Mouse (Mus musculus) layer of hippocampus, adult 8-10 months (tissue): ENCODE data around the gene Krt24. TPM values are rescaled to one million over a fixed set of nuclear protein-coding genes. Genes with fewer than 3 reads are reported as not detected.

Experiments used
- DNase-seq, 2 experiments: peaks; one replicate each; pipeline ENCODE4 v3.0.0; 2022; ENCODE audit warnings: low spot score in 2 of 2
- total RNA-seq, 4 experiments: library from RNA; stranded (reverse); gene quantifications; 2 replicates each; pipeline ENCODE4 v1.2.4; 2022

Gene Krt24
- total RNA-seq: not detected

- no peak for DNase-seq
These were observed at the start of gene Krt24 for GRCm38 (mm10) chr11:99284833-99285312. Krt24 (minus strand) TSS chr11:99285262.

DNA sequence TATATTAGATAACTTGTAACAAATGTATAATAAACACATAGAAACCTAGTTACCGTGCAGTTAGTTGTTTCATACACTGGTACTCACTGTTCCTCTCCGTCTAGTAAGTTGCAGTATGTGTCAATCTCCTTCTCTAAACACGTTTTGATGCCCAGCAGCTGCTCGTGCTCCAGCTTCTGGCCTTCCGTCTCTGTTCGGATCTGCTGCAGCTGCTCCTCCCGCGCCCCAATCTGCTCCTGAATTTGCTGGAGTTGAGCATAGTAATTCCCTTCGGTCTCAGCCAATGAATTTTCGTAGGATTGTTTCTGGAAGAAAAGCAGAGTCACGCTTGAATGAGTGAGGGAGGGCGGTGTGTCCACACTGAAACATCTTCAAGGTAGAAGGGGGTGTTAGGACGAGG is 48.4 kb upstream of the Krt24 start:
- peak; percentile 77 to 78 for DNase-seq

GRCm38 (mm10) chr11:99329655-99330054 is 44.6 kb upstream of the Krt24 start:
- DNase-seq: no peak

DNA sequence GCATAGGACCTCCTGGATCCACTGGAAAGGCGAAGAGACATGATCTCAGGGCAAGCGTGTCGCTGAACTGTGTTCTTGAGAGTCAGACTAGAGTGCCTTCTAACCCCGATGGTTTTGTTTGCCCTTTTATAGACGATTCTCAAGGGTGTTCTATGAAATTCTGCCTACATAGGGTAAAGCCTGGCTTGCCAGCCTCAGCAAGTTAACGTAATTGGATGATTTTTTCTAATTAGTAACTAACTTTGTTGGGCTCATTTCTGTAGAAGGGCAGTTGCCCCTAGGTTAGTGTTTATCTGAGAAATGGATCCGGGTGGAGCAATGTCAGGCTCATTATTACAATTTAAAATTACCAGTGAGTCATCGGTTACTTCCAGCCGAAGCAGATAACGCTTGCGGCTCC is 37.8 kb upstream of the Krt24 start, which contains the start of gene Krt25:
TSS of gene Krt25 (minus strand) at position 101 of the 400 bp plus-strand sequence.
- no peak for DNase-seq

DNA sequence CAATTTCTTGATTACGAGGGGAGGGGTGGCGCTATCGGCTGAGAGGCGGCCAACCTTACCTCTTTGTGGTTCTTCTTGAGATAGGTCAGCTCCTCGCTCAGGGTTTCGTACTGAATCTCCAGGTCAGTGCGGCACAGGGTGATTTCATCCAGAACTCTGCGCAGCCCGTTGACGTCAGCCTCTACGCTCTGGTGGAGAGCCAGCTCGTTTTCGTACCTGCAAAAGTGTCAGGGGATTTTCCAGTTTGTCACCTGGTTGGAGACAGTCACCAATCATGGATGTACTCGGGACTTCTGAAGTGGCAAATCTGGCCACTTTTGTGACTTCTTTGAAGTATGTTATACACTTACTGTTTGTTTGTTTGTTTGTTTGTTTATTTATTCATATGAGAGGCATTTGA is 36.0 kb upstream of the Krt24 start:
- DNase-seq: no peak

GRCm38 (mm10) chr11:99319127-99319526 is 34.1 kb upstream of the Krt24 start:
- DNase-seq: no peak

- DNase-seq: no peak
These were observed 31.5 kb upstream of the Krt24 start for GRCm38 (mm10) chr11:99316543-99316942.

GRCm38 (mm10) chr11:99314594-99314993 is 29.5 kb upstream of the Krt24 start:
- DNase-seq: no peak

DNA sequence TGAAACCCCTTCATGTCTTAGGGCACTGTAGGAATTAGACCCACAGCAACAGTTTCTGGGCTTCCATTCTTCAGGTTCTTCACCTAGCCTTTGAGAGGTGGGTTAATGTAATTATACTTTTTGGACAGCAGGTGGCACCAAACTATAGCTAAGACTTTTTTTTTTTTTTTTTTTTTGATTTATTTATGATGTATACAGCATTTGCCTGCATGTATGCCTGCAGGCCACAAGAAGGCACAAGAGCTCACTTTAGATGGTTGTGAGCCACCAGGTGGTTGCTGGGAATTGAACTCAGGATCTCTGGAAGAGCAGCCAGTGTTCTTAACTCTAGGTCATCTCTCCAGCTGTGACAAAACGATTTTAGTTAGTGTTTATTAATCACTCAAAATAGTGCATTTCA is 25.8 kb upstream of the Krt24 start:
- DNase-seq: no peak

DNA sequence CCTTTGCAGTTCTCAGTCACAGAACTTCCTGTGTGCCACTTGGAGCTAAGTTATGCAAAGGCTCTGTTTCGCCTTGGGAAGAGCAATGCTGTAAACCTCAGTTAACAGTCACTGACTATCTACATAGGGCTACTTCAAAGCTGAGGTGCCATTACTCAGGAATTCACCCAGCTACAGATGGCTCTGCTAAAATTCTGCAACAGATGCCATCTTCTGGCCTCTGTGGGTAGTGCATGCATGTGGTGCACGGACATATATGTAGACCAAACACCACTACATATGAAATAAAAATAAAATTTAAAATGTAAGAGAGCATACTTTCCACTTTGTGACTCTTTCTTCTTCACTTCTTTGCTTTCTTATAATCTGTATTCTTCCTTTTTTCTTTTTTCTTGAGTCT is 22.5 kb upstream of the Krt24 start:
- DNase-seq: peak; percentile 26 to 72

DNA sequence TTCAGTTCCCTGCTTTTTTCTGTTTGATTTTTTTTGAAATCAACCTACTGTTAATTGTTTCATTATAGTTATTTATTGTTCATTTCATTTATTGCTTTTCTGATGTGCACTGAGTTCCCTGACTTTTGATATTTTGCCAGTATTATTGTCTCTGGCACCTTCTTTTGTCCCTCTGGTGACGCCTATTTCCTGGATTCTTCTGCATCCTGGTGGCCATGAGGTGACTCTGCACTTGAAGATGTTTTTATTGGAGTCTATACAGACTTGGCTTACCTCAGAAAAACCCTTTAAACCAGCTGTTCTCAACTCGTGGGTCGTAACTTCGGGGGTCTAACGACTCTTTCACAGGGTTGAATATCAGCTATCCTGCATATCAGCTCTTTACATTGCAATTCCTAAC is 10.0 kb upstream of the Krt24 start:
- no peak for DNase-seq

DNA sequence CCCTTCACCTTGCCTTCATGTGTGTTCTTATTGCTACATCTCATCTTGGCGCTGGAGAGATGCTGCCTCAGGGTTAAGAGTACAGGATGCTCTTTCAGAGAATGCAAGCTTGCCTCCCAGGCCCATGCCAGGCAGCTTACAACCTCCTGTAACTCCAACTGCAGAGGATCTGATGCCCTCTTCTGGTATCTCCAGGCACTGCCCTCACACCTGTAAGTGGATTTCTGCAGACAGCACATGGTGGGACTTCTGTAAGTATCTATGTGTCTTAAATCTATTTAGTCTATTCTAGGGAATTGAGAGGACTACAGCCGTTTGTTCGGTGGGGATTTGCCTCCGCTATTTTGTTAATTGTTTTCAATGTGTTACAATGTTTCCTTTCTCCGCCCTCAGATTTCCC is 7.8 kb upstream of the Krt24 start:
- DNase-seq: peak in 1 of 2 experiments; percentile 10

DNA sequence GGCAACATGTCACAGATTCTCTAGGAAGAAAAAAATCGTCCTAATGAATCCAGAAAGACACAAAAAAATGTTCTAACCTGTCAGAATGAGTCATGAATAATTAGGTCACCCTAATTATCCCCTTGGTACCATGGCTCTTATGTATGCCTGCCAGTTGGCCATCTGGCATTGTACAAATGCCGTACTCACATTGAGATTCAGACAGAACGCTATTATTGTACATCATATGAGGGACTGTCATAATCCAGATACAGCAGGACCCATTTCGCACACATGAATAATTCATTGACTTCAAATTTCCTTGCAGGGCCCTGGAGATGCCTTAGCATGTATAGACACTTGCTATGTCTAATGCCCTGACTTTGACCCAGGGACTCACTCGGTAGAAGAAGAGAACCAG is 1.1 kb downstream of the Krt24 start:
- peak; percentile 8 to 22 for DNase-seq

- no peak for DNase-seq
These were observed 1.7 kb downstream of the Krt24 start for GRCm38 (mm10) chr11:99283334-99283733.

DNA sequence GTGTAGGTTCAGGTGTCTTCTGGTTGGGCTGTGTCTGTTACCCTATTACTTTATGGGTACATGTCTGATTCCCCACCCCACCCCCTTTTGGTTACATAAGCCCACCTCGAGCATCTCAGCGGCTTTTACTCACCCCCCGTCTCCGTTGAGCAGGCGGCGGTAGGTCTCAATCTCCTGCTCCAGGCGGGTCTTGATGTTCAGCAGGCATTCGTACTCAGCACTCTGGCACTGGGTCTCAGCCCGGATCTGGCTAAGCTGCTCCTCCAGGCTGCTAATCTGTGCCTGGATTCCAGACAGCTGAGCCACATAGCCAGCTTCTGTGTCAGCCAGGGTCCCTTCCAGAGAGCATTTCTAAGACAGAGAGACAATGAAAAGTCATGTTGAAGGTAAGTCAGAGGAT is 3.9 kb downstream of the Krt24 start:
- DNase-seq: no peak

- no peak for DNase-seq
These were observed 5.1 kb downstream of the Krt24 start for GRCm38 (mm10) chr11:99279986-99280385.

DNA sequence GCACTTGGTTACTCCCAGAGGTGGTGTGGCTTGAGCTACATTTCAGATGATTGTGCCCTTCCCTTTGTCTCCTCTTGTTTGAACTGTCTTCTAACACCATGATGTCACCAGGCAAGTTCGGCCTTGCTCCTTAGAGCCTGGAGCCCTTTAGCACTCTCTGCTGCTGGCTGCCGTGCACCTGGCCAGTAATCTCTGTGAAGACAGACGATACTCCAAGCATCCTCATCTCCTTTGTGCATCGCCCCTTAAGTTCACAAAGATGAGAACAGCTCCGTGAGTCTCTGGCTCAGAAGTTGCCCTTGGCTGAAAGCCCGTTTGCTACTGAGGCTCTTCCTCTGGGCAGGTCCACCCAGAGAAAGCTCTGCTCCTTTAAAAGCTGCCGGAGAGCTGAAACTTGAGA is 8.3 kb downstream of the Krt24 start:
- no peak for DNase-seq

GRCm38 (mm10) chr11:99275624-99276023 is 9.4 kb downstream of the Krt24 start:
- DNase-seq: no peak

- DNase-seq: no peak
These were observed 12.3 kb downstream of the Krt24 start for GRCm38 (mm10) chr11:99272721-99273120.

DNA sequence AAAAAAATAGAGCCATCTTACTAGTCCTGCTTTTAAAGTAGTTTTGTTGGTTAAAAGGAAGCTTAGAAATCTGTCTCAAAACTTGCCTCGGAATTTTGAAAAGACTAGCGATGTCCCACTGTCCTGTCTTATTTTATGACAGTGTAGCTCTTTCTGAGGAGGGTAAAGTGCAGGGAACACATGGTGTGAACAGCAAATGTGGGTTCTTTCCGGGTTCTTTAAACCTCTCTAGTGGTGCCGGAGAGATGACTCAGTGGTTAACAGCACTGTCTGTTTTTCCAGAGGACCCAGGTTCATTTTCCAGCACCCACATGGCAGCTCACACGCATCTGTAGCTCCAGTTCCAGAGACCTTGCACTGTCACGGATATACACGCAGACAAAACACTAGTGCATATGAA is 15.9 kb downstream of the Krt24 start:
- DNase-seq: no peak

GRCm38 (mm10) chr11:99265796-99266195 is 19.3 kb downstream of the Krt24 start:
- DNase-seq: no peak

DNA sequence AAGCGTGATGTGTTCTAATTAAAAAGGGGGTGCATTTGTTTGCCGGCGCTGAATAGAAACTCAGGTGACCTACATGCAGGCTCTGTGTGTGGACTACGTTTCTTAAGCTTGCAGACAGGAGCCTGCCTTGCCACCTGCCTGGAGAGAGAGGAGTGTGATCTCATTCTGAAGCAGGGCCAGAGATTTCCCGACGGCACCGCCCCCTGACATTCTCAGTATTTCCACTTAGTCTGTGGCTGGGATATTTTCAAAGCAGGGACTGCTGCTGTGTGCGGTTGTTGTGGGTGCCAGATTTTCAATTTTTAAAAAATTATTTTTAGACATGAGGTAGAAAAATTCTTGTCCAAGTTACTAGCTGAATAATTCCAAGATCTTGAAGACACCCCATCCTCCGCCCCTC is 19.8 kb downstream of the Krt24 start:
- peak; percentile 38 to 47 for DNase-seq

GRCm38 (mm10) chr11:99256213-99256612 is 28.8 kb downstream of the Krt24 start:
- DNase-seq: no peak

DNA sequence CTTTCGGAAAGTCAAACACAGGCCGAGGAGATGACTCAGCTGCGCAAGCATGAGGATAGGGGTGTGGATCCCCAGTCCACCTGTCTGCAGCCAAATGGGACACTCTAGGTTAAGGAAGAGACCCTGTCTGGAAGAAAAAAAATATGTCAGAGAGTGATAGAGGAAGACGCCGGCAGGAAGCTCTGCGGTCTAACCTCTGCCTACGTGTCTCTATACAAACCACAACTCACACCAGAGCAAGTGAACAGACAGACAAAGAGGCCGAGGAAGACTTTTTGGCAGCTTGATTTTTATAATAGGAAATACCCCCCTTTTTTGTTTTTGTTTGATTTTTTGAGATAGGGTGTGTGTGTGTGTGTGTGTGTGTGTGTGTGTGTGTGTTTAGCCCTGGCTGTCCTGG is 29.7 kb downstream of the Krt24 start:
- DNase-seq: no peak
